Mouse (Mus musculus): ENCODE data around the gene Sptb.

Gene Sptb

GRCm38 (mm10) chr12:76548082-76548423, 162.3 kb downstream of the Sptb start:
- in situ Hi-C loops (cut with MboI; ENCODE audit: unreplicated experiment in 2 of 2) = no loop called here

- in situ Hi-C loops (cut with MboI; ENCODE audit: unreplicated experiment in 2 of 2) = no loop called here
These were observed 162.8 kb downstream of the Sptb start for GRCm38 (mm10) chr12:76547409-76548081.

- in situ Hi-C loops (cut with MboI; ENCODE audit: unreplicated experiment in 2 of 2) = no loop called here
These were observed 163.7 kb downstream of the Sptb start for GRCm38 (mm10) chr12:76546383-76547276.

GRCm38 (mm10) chr12:76545786-76546370, 164.5 kb downstream of the Sptb start:
- in situ Hi-C loops (cut with MboI; ENCODE audit: unreplicated experiment in 2 of 2) = no loop called here

- in situ Hi-C loops (cut with MboI; ENCODE audit: unreplicated experiment in 2 of 2) = no loop called here
These were observed 168.5 kb downstream of the Sptb start for GRCm38 (mm10) chr12:76541879-76542278.

GRCm38 (mm10) chr12:76541475-76541874, 168.9 kb downstream of the Sptb start:
- in situ Hi-C loops (cut with MboI; ENCODE audit: unreplicated experiment in 2 of 2) = no loop called here

- in situ Hi-C loops (cut with MboI; ENCODE audit: unreplicated experiment in 2 of 2) = no loop called here
These were observed 169.6 kb downstream of the Sptb start for GRCm38 (mm10) chr12:76540701-76541221.

GRCm38 (mm10) chr12:76540169-76540568, 170.2 kb downstream of the Sptb start:
- in situ Hi-C loops (cut with MboI; ENCODE audit: unreplicated experiment in 2 of 2) = no loop called here

GRCm38 (mm10) chr12:76537434-76537833, 172.9 kb downstream of the Sptb start:
- in situ Hi-C loops (cut with MboI; ENCODE audit: unreplicated experiment in 2 of 2) = no loop called here

GRCm38 (mm10) chr12:76536591-76537153, 173.7 kb downstream of the Sptb start:
- in situ Hi-C loops (cut with MboI; ENCODE audit: unreplicated experiment in 2 of 2) = no loop called here

- in situ Hi-C loops (cut with MboI; ENCODE audit: unreplicated experiment in 2 of 2) = no loop called here
These were observed 174.9 kb downstream of the Sptb start for GRCm38 (mm10) chr12:76535471-76535900.

- in situ Hi-C loops (cut with MboI; ENCODE audit: unreplicated experiment in 2 of 2) = no loop called here
These were observed 175.6 kb downstream of the Sptb start for GRCm38 (mm10) chr12:76534641-76535283.

- in situ Hi-C loops (cut with MboI; ENCODE audit: unreplicated experiment in 2 of 2) = no loop called here
These were observed 176.1 kb downstream of the Sptb start for GRCm38 (mm10) chr12:76534233-76534632.

GRCm38 (mm10) chr12:76533377-76534222, 176.7 kb downstream of the Sptb start:
- in situ Hi-C loops (cut with MboI; ENCODE audit: unreplicated experiment in 2 of 2) = no loop called here

GRCm38 (mm10) chr12:76532926-76533376, 177.4 kb downstream of the Sptb start:
- in situ Hi-C loops (cut with MboI; ENCODE audit: unreplicated experiment in 2 of 2) = no loop called here

- in situ Hi-C loops (cut with MboI; ENCODE audit: unreplicated experiment in 2 of 2) = no loop called here
These were observed 178.1 kb downstream of the Sptb start for GRCm38 (mm10) chr12:76531986-76532925.

GRCm38 (mm10) chr12:76530580-76531139, 179.7 kb downstream of the Sptb start, which contains the start of gene Plekhg3:
Plekhg3 (plus strand) TSS chr12:76530891.
- in situ Hi-C loops (cut with MboI; ENCODE audit: unreplicated experiment in 2 of 2) = no loop called here

Data from v-Abl transformed pro-B cells (cell line).